Mouse (Mus musculus) urinary bladder, postnatal 4 days (tissue): Measurements from ENCODE around the gene Scoc.
"Not testable (repeated sequence)": the region's sequence is repeated elsewhere in the genome, so short reads cannot be mapped to it uniquely, and the experiment has no call there.

Experiments
- DNase-seq, 2 experiments: peaks; one replicate each; pipeline ENCODE4 v3.0.0; 2021 to 2022; ENCODE audit warnings: low spot score in 2 of 2

Scoc gene

GRCm38 (mm10) chr8:83458222-83458621, at the start of gene Scoc:
Gene Scoc (minus strand): TSS chr8:83458391.
- no peak for DNase-seq

- no peak for DNase-seq
These were observed 1.4 kb upstream of the Scoc start for GRCm38 (mm10) chr8:83459606-83460005.

GRCm38 (mm10) chr8:83457121-83457520, 1.1 kb downstream of the Scoc start:
- no peak for DNase-seq

GRCm38 (mm10) chr8:83451056-83451455, 7.1 kb downstream of the Scoc start:
- no peak for DNase-seq

- no peak for DNase-seq
These were observed 8.2 kb downstream of the Scoc start for GRCm38 (mm10) chr8:83449960-83450359.

GRCm38 (mm10) chr8:83443052-83443400, 15.2 kb downstream of the Scoc start:
- no peak for DNase-seq

- peak; percentile 98 to 99 for DNase-seq
These were observed 15.7 kb downstream of the Scoc start for GRCm38 (mm10) chr8:83442243-83443051.

GRCm38 (mm10) chr8:83441656-83442242, 16.4 kb downstream of the Scoc start:
- DNase-seq = no peak

GRCm38 (mm10) chr8:83437077-83437476, 21.1 kb downstream of the Scoc start:
- DNase-seq = no peak

GRCm38 (mm10) chr8:83429071-83429524, 29.1 kb downstream of the Scoc start:
- DNase-seq = no peak

- DNase-seq = not testable (repeated sequence)
These were observed 29.6 kb downstream of the Scoc start for GRCm38 (mm10) chr8:83428621-83429020.

GRCm38 (mm10) chr8:83426949-83427348, 31.2 kb downstream of the Scoc start:
- DNase-seq = no peak

GRCm38 (mm10) chr8:83426104-83426759, 32.0 kb downstream of the Scoc start:
- DNase-seq = no peak

GRCm38 (mm10) chr8:83425202-83425601, 33.0 kb downstream of the Scoc start:
- DNase-seq = no peak

GRCm38 (mm10) chr8:83423032-83423825, 35.0 kb downstream of the Scoc start:
- no peak for DNase-seq

GRCm38 (mm10) chr8:83421354-83421753, 36.8 kb downstream of the Scoc start:
- no peak for DNase-seq

- no peak for DNase-seq
These were observed 39.2 kb downstream of the Scoc start for GRCm38 (mm10) chr8:83418805-83419516.

GRCm38 (mm10) chr8:83417970-83418369, 40.2 kb downstream of the Scoc start:
- no peak for DNase-seq

- DNase-seq = no peak
These were observed 41.3 kb downstream of the Scoc start for GRCm38 (mm10) chr8:83416878-83417277.

GRCm38 (mm10) chr8:83408496-83408895, 49.7 kb downstream of the Scoc start:
- DNase-seq = no peak

GRCm38 (mm10) chr8:83406836-83407235, 51.4 kb downstream of the Scoc start:
- DNase-seq = no peak
